Mouse (Mus musculus) T-cell, adult 2 months (primary cell): ENCODE data around the gene Crk.

Source experiments
- DNase-seq: peaks from one replicate; pipeline ENCODE4 v3.0.0; 2022; ENCODE audit warnings: low spot score

The Crk gene

GRCm38 (mm10) chr11:75655621-75656545, 23.2 kb upstream of the Crk start:
- DNase-seq, result peak; percentile 32

- no peak for DNase-seq
Observed at GRCm38 (mm10) chr11:75656621-75657590, 22.2 kb upstream of the Crk start.

- no peak for DNase-seq
Observed at GRCm38 (mm10) chr11:75657841-75658240, 21.2 kb upstream of the Crk start.

GRCm38 (mm10) chr11:75658311-75658710, 20.7 kb upstream of the Crk start:
- no peak for DNase-seq

GRCm38 (mm10) chr11:75658996-75659750, 19.9 kb upstream of the Crk start:
- DNase-seq, result no peak

- DNase-seq, result no peak
Observed at GRCm38 (mm10) chr11:75660081-75660590, 18.9 kb upstream of the Crk start.

- no peak for DNase-seq
Observed at GRCm38 (mm10) chr11:75660941-75661800, 17.9 kb upstream of the Crk start.

GRCm38 (mm10) chr11:75662131-75662530, 16.9 kb upstream of the Crk start:
- no peak for DNase-seq

- DNase-seq, result no peak
Observed at GRCm38 (mm10) chr11:75666296-75666695, 12.8 kb upstream of the Crk start.

GRCm38 (mm10) chr11:75668621-75669020, 10.4 kb upstream of the Crk start:
- no peak for DNase-seq

- DNase-seq, result no peak
Observed at GRCm38 (mm10) chr11:75669176-75669852, 9.7 kb upstream of the Crk start.

- no peak for DNase-seq
Observed at GRCm38 (mm10) chr11:75669853-75670200, 9.2 kb upstream of the Crk start.

- DNase-seq, result no peak
Observed at GRCm38 (mm10) chr11:75671426-75672180, 7.5 kb upstream of the Crk start.

- no peak for DNase-seq
Observed at GRCm38 (mm10) chr11:75673411-75673810, 5.6 kb upstream of the Crk start.

GRCm38 (mm10) chr11:75674875-75675274, 4.2 kb upstream of the Crk start:
- DNase-seq, result no peak

- no peak for DNase-seq
Observed at GRCm38 (mm10) chr11:75677881-75678746, 945 bp upstream of the Crk start.

GRCm38 (mm10) chr11:75679439-75680171, 546 bp downstream of the Crk start:
- DNase-seq, result peak; percentile 49

- DNase-seq, result no peak
Observed at GRCm38 (mm10) chr11:75684462-75684861, 5.4 kb downstream of the Crk start.
